Mouse (Mus musculus) adrenal gland, postnatal 25 days (tissue): ENCODE measurements at regions not wholly inside any gene's neighbourhood (a gene's known extent, or its start where the extent isn't known, plus 50 kb on each side); places are given as distances from the start of the nearest gene placed in this dataset.
A peak's percentile ranks its signal among the peaks of the same experiment; 100 is the strongest.

Experiments
- DNase-seq: peaks from one replicate; pipeline ENCODE4 v3.0.0; 2021; ENCODE audit warnings: mixed read lengths

DNA sequence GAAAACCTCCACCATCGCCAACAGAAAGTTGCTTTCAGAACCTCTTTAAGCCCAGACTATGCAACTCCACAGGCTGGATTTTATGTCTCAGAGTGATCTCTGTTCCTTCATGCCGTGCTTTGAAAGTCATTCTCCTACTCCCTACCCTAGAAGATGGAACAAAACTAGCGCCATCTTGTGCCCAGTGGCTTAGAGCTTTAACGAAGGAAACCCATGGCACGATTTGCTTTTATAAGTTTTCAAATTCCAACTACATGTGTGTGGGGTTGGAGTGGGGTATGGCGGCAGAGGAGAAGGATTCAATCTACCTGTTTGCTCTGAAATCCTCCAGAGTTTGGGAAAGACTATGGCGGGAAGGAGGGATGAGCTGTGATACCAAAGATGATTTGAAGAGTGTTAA, 118.7 kb upstream of the Tmem45b start:
- no peak for DNase-seq

DNA sequence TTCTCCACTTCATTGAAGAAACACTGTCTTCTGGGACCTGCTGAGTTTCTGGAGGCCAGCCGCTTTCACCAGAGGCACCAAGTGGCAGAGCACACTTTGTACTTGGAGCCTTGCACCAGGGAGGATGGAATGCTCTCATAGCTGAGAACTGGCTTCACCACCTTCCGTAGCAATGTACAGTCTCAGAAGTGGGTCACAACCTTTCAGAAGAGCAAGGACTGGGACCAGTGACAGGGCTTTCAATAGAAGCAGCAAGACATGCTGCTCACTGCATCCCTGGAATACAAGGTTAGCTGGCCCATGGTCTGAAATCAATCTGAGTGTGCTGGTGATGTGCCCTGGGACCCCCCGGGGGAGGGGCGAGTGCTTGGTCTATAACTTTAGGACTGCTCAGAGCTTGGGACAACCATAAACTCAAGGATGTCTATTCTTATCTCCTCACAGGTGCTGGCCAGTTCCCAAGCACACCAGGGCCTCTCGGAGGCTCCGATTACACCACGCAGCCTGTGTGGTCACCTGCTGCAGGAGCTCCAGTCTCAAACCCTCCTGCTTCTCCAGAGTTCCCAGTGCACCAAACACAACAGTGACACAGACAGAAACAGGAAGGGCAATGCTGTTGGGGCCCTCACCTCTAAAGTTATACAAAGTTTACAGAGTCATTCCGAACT, 114.4 kb upstream of the Tmem45b start:
- no peak for DNase-seq

- DNase-seq, result peak; percentile 44
Observed at GRCm38 (mm10) chr9:31577066-31577465, 112.8 kb upstream of the Tmem45b start.

GRCm38 (mm10) chr9:31567029-31567428, 102.8 kb upstream of the Tmem45b start:
- DNase-seq, result no peak

GRCm38 (mm10) chr9:31566257-31567007, 102.2 kb upstream of the Tmem45b start:
- no peak for DNase-seq

DNA sequence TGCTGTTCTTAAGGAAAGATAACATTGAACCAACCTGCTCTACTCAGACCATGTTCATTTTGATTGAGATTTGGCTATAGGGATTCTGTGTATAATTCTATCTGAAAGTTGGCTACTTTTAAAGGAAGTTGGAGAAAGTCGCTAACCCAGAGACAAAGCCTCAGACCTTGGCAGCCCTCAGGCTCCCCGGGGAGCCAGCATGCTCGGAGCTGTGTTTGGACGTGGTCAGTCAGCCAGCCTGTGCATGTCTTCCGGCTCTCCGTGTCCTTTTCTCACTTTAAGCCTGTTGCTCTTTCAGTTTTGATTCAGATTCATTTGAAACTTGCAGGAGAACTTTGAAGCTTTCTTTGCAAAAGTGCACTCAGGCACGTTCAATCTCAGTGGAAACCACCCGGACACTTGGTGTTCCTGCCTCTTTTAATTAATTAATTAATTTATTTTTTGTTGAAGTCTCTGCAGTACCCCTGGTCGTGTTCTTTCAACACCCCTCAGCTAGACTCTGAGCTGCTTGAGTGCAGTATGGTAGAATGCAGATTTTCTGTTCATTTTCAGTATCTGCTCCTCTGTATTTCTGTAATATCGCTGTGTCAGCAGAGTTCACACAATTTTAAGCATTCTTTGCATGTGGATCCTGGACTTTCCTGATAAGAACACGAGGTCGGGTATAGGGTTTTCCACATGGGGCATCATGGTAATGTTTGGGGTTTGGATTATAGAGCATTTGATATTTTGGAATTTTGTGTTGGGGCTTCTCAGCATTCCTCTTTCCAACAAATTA, 100.9 kb upstream of the Tmem45b start:
- DNase-seq, result peak; percentile 37

DNA sequence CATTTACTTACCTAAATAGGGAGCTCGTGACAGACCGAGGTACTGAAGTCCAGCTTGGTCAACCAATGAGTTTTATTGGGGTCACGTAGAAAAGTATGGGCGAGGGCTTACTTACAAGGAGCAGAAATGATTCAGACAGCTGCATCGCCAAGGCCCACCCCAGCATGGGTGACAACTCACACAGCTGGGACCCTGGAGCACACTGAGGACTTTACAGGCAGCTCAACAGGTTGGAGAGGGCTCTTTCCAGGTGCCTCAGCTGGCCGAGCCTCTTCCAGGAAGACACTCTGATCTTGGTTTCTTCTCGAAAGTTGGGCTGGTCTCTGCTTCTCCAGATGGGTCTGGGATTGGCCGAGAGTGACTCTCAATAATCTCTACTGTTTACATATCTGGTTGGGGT, 99.3 kb upstream of the Tmem45b start:
- no peak for DNase-seq

DNA sequence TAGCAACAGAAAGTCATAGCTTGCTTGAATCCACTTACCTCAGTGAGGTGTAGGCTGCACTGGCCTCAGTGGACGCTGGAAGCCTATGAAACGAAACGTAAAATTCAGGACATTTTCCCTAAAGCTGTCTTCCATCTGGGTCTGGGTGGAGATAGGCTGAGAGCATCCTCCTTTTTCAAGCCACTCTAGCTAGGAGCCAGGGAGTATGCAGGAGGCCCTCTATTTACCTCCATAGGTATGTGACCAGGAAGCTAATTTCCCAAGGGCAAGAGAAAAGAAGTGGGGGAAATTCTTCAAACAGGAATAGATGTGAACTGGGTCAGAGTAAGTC, 95.9 kb upstream of the Tmem45b start:
- DNase-seq, result no peak

DNA sequence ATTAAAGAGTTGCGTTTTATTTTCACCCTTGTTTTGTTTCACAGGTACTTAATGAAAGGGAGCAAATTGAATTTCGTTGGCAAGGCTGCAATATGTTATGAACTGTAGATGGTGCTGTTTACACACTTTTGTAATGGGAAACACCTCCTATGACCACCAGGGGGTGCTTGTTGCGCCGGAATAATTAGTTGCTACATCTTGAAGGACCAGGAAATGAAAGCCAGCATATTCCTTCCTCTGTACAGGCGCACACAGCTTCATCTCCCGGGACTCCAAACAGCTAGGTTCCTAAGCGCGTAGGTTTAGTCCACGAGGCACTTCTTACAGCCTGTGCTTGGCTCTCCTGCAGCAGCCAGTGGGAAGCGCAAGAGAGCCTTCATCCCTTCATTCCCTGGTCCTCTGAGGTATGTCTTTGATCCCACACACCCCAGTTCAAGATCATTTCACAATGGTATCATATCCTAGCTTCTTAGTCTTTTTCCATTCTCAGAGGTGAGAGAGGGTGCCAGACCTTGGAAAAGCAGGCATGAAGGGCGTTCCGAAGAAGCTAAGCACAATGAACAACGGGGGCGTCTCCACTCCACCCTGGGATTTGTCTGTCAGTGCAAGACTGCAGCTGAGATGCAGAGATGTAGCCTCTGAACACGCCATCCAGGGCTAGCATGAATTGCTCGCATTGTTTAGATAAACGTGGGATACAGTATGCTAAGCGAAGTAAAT, 95.4 kb upstream of the Tmem45b start:
- DNase-seq, result peak; percentile 60

DNA sequence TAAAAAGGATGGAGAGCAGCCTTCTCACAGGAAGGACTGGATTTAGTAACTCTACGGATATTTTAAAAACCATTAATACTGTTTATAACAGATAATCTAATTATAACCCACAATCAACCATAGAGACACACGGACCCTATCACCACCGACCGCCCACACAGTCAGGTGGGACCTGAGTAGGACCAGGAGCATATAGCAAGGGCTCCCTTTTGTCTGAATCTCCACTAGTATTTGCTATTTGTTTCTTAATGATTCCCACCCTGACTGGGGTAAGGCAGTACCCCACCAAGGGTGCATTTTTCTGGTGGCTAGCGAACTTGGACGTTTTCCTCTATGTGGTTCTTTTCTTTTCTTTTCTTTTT, 79.4 kb upstream of the Tmem45b start:
- DNase-seq, result no peak

DNA sequence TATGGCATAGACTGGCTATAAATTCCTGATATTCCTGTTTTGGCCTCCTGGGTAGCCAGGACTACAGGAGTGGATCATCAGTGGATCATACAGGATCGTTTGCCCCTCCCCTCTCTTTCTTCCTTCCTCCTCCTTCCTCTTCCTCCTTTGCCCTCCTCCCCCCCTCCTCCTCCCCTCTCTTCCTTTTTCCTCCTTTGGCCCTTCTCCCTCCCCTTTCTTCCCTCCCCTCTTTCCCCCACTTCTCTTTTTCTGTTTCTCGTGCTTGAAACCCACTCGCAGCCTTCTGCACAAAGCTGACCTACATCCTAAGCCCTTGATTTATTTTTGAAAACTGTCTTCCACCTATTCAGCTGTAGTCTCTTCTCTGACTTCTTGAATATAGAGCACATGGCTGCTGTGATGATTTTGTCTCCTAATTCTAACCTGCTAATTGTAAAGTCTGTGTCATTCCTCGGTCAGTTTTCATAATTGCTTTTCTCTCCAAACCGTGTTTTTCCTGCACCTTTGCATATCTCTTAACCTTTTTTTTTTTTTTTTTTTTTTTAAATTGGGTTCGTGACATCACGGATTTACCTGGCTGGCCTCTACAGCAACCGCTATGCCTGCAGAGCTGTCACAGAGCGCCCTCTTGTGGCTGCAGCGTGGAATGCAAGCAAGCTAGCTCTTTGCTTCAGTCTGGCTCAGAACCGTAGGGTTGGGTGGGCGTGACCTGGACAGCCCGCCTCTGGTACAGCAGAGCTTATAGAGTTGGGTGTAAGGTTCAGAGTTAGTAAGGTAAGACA, 78.8 kb upstream of the Tmem45b start:
- DNase-seq, result peak; percentile 85

GRCm38 (mm10) chr9:31541615-31542191, 77.4 kb upstream of the Tmem45b start:
- no peak for DNase-seq

GRCm38 (mm10) chr9:31538458-31539210, 74.4 kb upstream of the Tmem45b start:
- DNase-seq, result no peak

GRCm38 (mm10) chr9:31529021-31529420, 64.8 kb upstream of the Tmem45b start:
- DNase-seq, result no peak

GRCm38 (mm10) chr9:31527216-31527615, 63.0 kb upstream of the Tmem45b start:
- no peak for DNase-seq
